Mouse (Mus musculus) MEL (cell line): ENCODE data around the gene Lct.

ENCODE experiments used
- CTCF ChIP-seq, 3 experiments: IDR thresholded peaks in 2 of 3; conservative IDR thresholded peaks in 1 of 3; 2 replicates each; pipeline ENCODE4 v1.5.1; 2011 to 2012; ENCODE audit warnings: low read length in 3 of 3, low read depth in 2 of 3, mild to moderate bottlenecking in 2 of 3, improper control_type of control experiment in 1 of 3, inconsistent platforms in 1 of 3, mixed read lengths in 1 of 3, moderate library complexity in 1 of 3; ENCODE audit not compliant: control insufficient read depth in 1 of 3, insufficient read depth in 1 of 3, poor library complexity in 1 of 3, severe bottlenecking in 1 of 3
- E2F4 ChIP-seq: IDR thresholded peaks from 2 replicates; pipeline ENCODE4 v1.6.1; 2011; ENCODE audit warnings: low read depth, low read length, improper control_type of control experiment, borderline replicate concordance
- MEF2A ChIP-seq: IDR thresholded peaks from 2 replicates; pipeline ENCODE4 v1.6.1; 2014; ENCODE audit warnings: low read depth, mild to moderate bottlenecking, inconsistent platforms, low read length, improper control_type of control experiment; ENCODE audit not compliant: poor library complexity, insufficient replicate concordance, severe bottlenecking; ENCODE audit errors: extremely low read depth
- MXI1 ChIP-seq: IDR thresholded peaks from 2 replicates; pipeline ENCODE4 v1.6.1; 2011; ENCODE audit warnings: mild to moderate bottlenecking, low read depth, low read length, improper control_type of control experiment
- MYB ChIP-seq: IDR thresholded peaks from 2 replicates; pipeline ENCODE4 v1.6.1; 2011; ENCODE audit warnings: mild to moderate bottlenecking, low read depth, low read length, improper control_type of control experiment
- POLR2A ChIP-seq, 2 experiments: IDR thresholded peaks; 2 replicates each; pipeline ENCODE4 v1.6.1; 2011 to 2012; ENCODE audit warnings: low read length in 2 of 2, mild to moderate bottlenecking in 2 of 2, control low read depth in 1 of 2, improper control_type of control experiment in 1 of 2, low read depth in 1 of 2, moderate library complexity in 1 of 2; ENCODE audit not compliant: control insufficient read depth in 1 of 2, insufficient read depth in 1 of 2, poor library complexity in 1 of 2
- POLR2AphosphoS2 ChIP-seq: IDR thresholded peaks from 2 replicates; pipeline ENCODE4 v1.6.1; 2011; ENCODE audit warnings: low read length, improper control_type of control experiment
- POLR2AphosphoS5 ChIP-seq: IDR thresholded peaks from 2 replicates; pipeline ENCODE4 v1.6.1; 2012; ENCODE audit warnings: low read depth, borderline replicate concordance, mild to moderate bottlenecking, inconsistent platforms, low read length, moderate library complexity, mixed read lengths
- TAL1 ChIP-seq: IDR thresholded peaks from 2 replicates; pipeline ENCODE4 v1.6.1; 2012; ENCODE audit warnings: mild to moderate bottlenecking, inconsistent platforms, low read length, moderate library complexity, mixed read lengths
- USF1 ChIP-seq: IDR thresholded peaks from 2 replicates; pipeline ENCODE4 v1.6.1; 2014; ENCODE audit warnings: low read depth, mild to moderate bottlenecking, inconsistent platforms, low read length, improper control_type of control experiment, moderate library complexity
- ZC3H11A ChIP-seq: IDR thresholded peaks from 2 replicates; pipeline ENCODE4 v1.6.1; 2012; ENCODE audit warnings: low read depth, mild to moderate bottlenecking, inconsistent platforms, low read length, improper control_type of control experiment

GRCm38 (mm10) chr1:128353092-128353491 is 25.0 kb upstream of the Lct start:
- TF ChIP-seq MEF2A (no peak), POLR2AphosphoS5 (no peak), MXI1 (peak; percentile 30; the same call in 1 of the 2 replicates), POLR2A (IDR thresholded peaks at IDR 0.05; ENCODE audit: control insufficient read depth in 1 of 2, insufficient read depth in 1 of 2, low read depth in 1 of 2, low read length in 2 of 2, poor library complexity in 1 of 2) (no peak), CTCF (IDR thresholded peaks at IDR 0.05 in 2 of 3, conservative IDR thresholded peaks at IDR 0.05 in 1 of 3; ENCODE audit: control insufficient read depth in 1 of 3, insufficient read depth in 1 of 3, low read depth in 2 of 3, low read length in 3 of 3, poor library complexity in 1 of 3, severe bottlenecking in 1 of 3) (no peak), USF1 (no peak), TAL1 (peak; percentile 77), POLR2AphosphoS2 (no peak), MYB (no peak), ZC3H11A (no peak), E2F4 (no peak)
